Mouse (Mus musculus): ENCODE results near the gene Dll1. TPM values are rescaled to one million over a fixed set of nuclear protein-coding genes. Genes with fewer than 3 reads are reported as not detected.

Gene Dll1
- polyA plus RNA-seq, 1 experiment from 2014 or later = 18.5 TPM

DNA sequence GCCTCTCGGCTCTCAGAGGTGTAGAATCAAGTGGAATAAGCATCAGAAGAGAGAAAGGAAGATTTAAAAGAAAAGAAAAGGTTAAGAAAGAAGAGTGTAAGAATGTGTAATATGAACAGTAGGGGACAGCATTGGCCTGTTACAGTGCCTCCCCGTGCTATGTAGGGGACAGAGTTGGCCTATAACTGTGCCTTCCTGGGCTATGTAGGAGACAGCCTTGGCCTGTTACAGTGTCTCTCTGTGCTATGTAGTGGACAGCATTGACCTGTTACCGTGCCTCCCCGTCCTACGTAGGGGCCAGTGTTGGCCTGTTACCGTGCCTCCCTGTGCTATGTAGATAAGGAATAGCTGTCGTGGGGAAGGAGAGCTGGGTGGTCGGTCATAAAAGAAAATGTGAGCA, 42.9 kb upstream of the Dll1 start:
- H3K4me3 ChIP-seq (ENCODE audit: low read depth, low read length) = no peak overlapping the region
- H3K27me3 ChIP-seq (replicated peaks; ENCODE audit: control insufficient read depth, insufficient read depth, low read length) = no peaks in the 10 kb centered on the region
- no peak for ATAC-seq
- no peak overlapping the region for H3K27ac ChIP-seq (ENCODE audit: low read depth, low read length)
- peak; percentile 54 for TF ChIP-seq CTCF (IDR thresholded peaks at IDR 0.05; ENCODE audit: low read depth)
- peaks cover 89% of the 10 kb centered on the region for H3K36me3 ChIP-seq (ENCODE audit: control insufficient read depth, insufficient read depth)
- no peaks in the 10 kb centered on the region for H3K4me1 ChIP-seq (replicated peaks; ENCODE audit: control insufficient read depth, insufficient read depth, low read length)
- H3K9ac ChIP-seq (ENCODE audit: low read depth, low read length) = no peak overlapping the region
- H3K9me3 ChIP-seq (ENCODE audit: control insufficient read depth) = no peaks in the 10 kb centered on the region
- WGBS = 79% methylated on average over 8 of the region's 8 CpGs
- H3K4me2 ChIP-seq (replicated peaks; ENCODE audit: low read depth) = no peak overlapping the region

DNA sequence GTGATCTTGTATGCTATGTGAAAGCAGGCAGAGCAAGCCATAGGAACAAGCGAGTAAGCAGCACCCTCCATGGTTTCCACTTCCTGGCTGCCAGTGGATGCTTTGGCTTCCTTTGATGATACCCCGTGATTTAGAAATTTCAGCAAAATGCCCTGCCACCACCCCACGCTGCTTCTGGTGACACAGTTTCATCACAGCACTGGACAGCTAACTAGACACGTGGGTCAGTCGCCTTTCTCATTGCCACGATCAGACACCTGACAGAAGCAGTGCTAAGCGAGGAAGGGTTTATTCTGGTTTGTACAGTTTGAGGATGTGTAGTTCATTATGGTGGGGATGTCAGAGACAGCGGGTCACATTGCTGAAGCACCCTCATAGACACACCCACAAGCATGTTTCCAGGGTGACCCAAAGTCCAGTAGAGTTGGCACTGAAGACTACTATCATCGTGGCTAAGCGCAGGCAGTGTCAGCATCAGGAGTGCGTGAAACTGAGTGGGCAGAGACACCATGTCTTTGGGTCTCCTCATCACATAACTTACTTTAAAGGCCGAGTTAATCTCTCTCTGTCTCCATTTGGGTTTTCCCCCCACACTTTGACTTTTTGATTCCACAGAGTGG, 40.0 kb upstream of the Dll1 start:
- TF ChIP-seq CTCF (IDR thresholded peaks at IDR 0.05; ENCODE audit: low read depth) = no peak
- no peak overlapping the region for H3K9ac ChIP-seq (ENCODE audit: low read depth, low read length)
- H3K4me1 ChIP-seq (replicated peaks; ENCODE audit: control insufficient read depth, insufficient read depth, low read length) = no peaks in the 10 kb centered on the region
- H3K9me3 ChIP-seq (ENCODE audit: control insufficient read depth) = no peaks in the 10 kb centered on the region
- no peak for ATAC-seq
- no peak overlapping the region for H3K27ac ChIP-seq (ENCODE audit: low read depth, low read length)
- no peak overlapping the region for H3K4me3 ChIP-seq (ENCODE audit: low read depth, low read length)
- H3K4me2 ChIP-seq (replicated peaks; ENCODE audit: low read depth) = no peak overlapping the region
- H3K36me3 ChIP-seq (ENCODE audit: control insufficient read depth, insufficient read depth) = peaks cover 81% of the 10 kb centered on the region
- 93% methylated on average over 12 of the region's 12 CpGs for WGBS
- no peaks in the 10 kb centered on the region for H3K27me3 ChIP-seq (replicated peaks; ENCODE audit: control insufficient read depth, insufficient read depth, low read length)

DNA sequence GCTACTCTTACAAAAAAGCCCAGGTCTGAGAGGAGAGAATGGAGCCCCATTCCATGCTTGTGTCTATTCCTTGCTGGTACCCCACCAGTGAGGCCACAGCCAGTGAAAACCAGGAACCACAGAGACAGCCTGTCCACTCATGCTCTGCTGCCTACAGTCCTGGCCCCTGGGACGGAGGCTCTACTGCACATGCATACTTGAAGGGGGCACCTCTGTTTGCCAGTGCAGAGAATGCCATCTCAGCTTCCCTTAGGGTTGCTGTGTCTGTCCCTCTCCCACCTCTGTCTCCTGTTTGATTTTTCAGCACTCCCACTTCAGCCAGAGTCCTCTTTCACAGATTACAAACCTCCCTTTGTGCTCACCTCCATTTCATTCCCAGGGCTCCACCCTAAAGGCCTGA, 34.2 kb upstream of the Dll1 start:
- Histone ChIP-seq H3K27me3 (replicated peaks; ENCODE audit: control insufficient read depth, insufficient read depth, low read length) (no peaks in the 10 kb centered on the region), H3K4me3 (ENCODE audit: low read depth, low read length) (no peak overlapping the region), H3K27ac (ENCODE audit: low read depth, low read length) (no peak overlapping the region), H3K4me2 (replicated peaks; ENCODE audit: low read depth) (no peak overlapping the region), H3K9me3 (ENCODE audit: control insufficient read depth) (no peaks in the 10 kb centered on the region), H3K9ac (ENCODE audit: low read depth, low read length) (no peak overlapping the region), H3K4me1 (replicated peaks; ENCODE audit: control insufficient read depth, insufficient read depth, low read length) (no peaks in the 10 kb centered on the region), H3K36me3 (ENCODE audit: control insufficient read depth, insufficient read depth) (peaks cover 67% of the 10 kb centered on the region)
- no peak for TF ChIP-seq CTCF (IDR thresholded peaks at IDR 0.05; ENCODE audit: low read depth)
- ATAC-seq = no peak
- WGBS = 92% methylated on average over 1 of the region's 1 CpGs

DNA sequence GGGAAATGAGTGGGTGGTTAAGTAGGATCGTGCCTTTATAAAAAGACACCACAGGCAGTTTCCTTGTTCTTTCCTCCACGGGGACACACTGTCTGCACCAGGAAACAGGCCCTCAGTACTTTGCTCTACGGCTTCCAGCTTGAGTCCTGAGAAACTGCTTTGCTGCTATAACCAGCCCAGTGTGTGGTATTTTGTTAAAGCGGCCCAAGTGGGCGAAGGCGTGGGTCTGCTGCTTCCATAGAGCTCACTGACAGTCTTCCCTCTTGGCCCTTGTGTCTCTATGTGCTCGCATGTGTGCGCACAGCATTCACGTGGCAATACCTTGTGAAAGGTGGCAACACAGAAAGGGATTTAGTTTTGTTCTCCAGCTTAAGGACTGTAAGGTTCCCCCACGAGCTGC, 32.6 kb upstream of the Dll1 start:
- peaks cover 58% of the 10 kb centered on the region for H3K36me3 ChIP-seq (ENCODE audit: control insufficient read depth, insufficient read depth)

DNA sequence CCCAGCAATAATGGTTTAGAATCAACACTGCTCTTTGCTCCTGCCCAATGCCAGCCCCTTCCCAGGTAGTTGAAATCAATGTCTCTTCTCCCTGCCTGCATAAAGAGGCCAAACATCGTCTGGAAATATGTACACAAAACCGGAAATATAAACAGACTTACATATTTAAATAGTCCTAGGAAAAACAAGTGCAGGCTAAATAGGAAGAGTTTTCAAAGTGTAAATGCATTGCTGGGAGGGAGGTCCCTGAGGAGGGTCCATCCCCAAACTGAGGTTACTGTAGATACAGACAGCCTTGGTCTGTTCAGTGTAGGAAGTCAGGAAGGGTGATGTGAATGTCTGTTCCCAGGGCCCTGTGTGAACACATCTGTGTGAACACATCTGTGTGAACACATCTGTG, 29.9 kb upstream of the Dll1 start:
- no peak overlapping the region for H3K9ac ChIP-seq (ENCODE audit: low read depth, low read length)
- WGBS = 73% methylated on average over 2 of the region's 2 CpGs
- no peaks in the 10 kb centered on the region for H3K27me3 ChIP-seq (replicated peaks; ENCODE audit: control insufficient read depth, insufficient read depth, low read length)
- TF ChIP-seq CTCF (IDR thresholded peaks at IDR 0.05; ENCODE audit: low read depth) = no peak
- peaks cover 69% of the 10 kb centered on the region for H3K36me3 ChIP-seq (ENCODE audit: control insufficient read depth, insufficient read depth)
- no peak overlapping the region for H3K4me3 ChIP-seq (ENCODE audit: low read depth, low read length)
- no peak overlapping the region for H3K27ac ChIP-seq (ENCODE audit: low read depth, low read length)
- no peak overlapping the region for H3K4me2 ChIP-seq (replicated peaks; ENCODE audit: low read depth)
- no peaks in the 10 kb centered on the region for H3K9me3 ChIP-seq (ENCODE audit: control insufficient read depth)
- ATAC-seq = no peak
- no peaks in the 10 kb centered on the region for H3K4me1 ChIP-seq (replicated peaks; ENCODE audit: control insufficient read depth, insufficient read depth, low read length)

More for the DNA sequence above, 32.6 kb upstream of the Dll1 start:
- TF ChIP-seq CTCF (IDR thresholded peaks at IDR 0.05; ENCODE audit: low read depth) = no peak
- no peaks in the 10 kb centered on the region for H3K9me3 ChIP-seq (ENCODE audit: control insufficient read depth)
- no peak overlapping the region for H3K4me3 ChIP-seq (ENCODE audit: low read depth, low read length)
- H3K9ac ChIP-seq (ENCODE audit: low read depth, low read length) = no peak overlapping the region
- ATAC-seq = no peak
- H3K4me2 ChIP-seq (replicated peaks; ENCODE audit: low read depth) = no peak overlapping the region
- WGBS = 88% methylated on average over 10 of the region's 10 CpGs
- no peaks in the 10 kb centered on the region for H3K4me1 ChIP-seq (replicated peaks; ENCODE audit: control insufficient read depth, insufficient read depth, low read length)
- H3K27me3 ChIP-seq (replicated peaks; ENCODE audit: control insufficient read depth, insufficient read depth, low read length) = no peaks in the 10 kb centered on the region
- no peak overlapping the region for H3K27ac ChIP-seq (ENCODE audit: low read depth, low read length)

DNA sequence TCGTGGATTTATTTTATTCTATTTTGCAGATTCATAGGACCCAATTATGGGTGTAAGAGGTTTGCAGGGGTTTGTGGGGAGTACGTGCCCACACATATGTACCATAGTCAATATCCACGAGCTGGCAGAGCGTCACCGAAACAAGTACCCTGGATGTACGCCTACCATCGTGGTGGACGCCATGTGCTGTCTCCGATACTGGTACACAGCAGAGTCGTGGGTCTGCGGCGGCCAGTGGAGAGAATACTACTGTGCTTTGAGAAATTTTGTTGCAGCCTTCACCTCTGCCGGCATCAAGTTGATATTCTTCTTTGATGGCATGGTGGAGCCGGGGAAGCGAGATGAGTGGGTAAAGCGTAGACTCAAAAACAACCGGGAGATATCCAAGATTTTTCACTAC, 25.0 kb upstream of the Dll1 start:
- Histone ChIP-seq H3K4me2 (replicated peaks; ENCODE audit: low read depth) (no peak overlapping the region), H3K36me3 (ENCODE audit: control insufficient read depth, insufficient read depth) (peaks cover 30% of the 10 kb centered on the region), H3K9ac (ENCODE audit: low read depth, low read length) (no peak overlapping the region), H3K27me3 (replicated peaks; ENCODE audit: control insufficient read depth, insufficient read depth, low read length) (no peaks in the 10 kb centered on the region), H3K4me1 (replicated peaks; ENCODE audit: control insufficient read depth, insufficient read depth, low read length) (peaks cover 3% of the 10 kb centered on the region), H3K9me3 (ENCODE audit: control insufficient read depth) (no peaks in the 10 kb centered on the region), H3K4me3 (ENCODE audit: low read depth, low read length) (no peak overlapping the region), H3K27ac (ENCODE audit: low read depth, low read length) (no peak overlapping the region)
- TF ChIP-seq CTCF (IDR thresholded peaks at IDR 0.05; ENCODE audit: low read depth) = no peak
- WGBS = 96% methylated on average over 17 of the region's 17 CpGs
- no peak for ATAC-seq
